Mouse (Mus musculus) c-Kit-positive CD71-negative TER-119-negative erythroid progenitor cells, embryonic 14.5 days (primary cell): ENCODE measurements around the gene Dnah17.
A peak's percentile ranks its signal among the peaks of the same experiment; 100 is the strongest.

ENCODE experiments used
- DNase-seq: peaks from one replicate; pipeline ENCODE4 v3.0.0-alpha.2; 2013; ENCODE audit warnings: low read depth

The Dnah17 gene

GRCm38 (mm10) chr11:118143731-118144130, 13.3 kb upstream of the Dnah17 start:
- no peak for DNase-seq

GRCm38 (mm10) chr11:118142547-118143165, 12.2 kb upstream of the Dnah17 start:
- no peak for DNase-seq

- DNase-seq = no peak
Observed at GRCm38 (mm10) chr11:118140771-118141565, 10.5 kb upstream of the Dnah17 start.

DNA sequence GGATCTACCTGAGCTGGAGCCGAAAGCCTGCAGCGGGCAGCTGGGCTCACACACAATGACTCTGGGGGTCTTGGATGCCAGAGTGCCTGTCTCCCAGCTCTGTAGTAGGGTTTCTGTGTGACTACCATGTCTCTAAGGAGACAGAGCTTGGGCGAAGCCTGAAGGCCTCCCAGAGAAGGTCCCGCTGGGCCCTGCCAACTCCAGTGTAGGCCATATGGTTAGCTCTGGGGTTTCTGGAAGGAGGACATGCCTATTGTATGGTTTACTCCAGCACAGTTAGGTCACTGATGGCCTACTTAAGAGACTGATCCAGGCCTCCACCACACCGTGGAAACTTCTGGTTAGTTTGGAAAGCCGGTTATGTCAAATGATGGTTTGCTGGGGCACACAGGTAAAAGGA, 7.9 kb upstream of the Dnah17 start:
- DNase-seq = no peak

DNA sequence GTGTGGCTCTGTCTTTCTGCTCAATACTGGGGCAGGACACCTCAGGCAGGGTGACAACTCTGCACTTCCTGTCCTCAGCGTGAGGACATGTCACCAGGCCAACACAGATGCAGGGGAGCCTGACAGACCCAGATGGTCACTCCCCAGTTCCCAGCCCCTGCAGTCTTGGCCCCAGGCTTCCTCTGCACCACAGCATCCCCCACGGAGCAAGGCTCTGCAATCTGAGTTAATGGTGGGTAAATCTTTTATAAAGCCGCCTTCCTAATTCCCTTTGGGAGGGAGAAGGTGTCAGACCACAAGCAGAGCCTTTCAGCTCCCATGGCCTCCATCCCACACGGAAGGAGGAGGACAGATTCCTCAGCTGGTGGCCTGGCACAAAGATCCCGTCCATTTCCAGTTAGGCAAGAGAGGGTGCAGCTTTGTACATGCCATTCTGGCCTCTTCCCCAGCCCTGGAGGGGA, 5.8 kb upstream of the Dnah17 start:
- no peak for DNase-seq

GRCm38 (mm10) chr11:118135271-118135670, 4.8 kb upstream of the Dnah17 start:
- DNase-seq = no peak

- no peak for DNase-seq
Observed at GRCm38 (mm10) chr11:118133752-118134169, 3.3 kb upstream of the Dnah17 start.

- DNase-seq = no peak
Observed at GRCm38 (mm10) chr11:118133133-118133751, 2.8 kb upstream of the Dnah17 start.

GRCm38 (mm10) chr11:118132136-118132535, 1.7 kb upstream of the Dnah17 start:
- no peak for DNase-seq

- DNase-seq = no peak
Observed at GRCm38 (mm10) chr11:118129812-118130211, 622 bp downstream of the Dnah17 start.

DNA sequence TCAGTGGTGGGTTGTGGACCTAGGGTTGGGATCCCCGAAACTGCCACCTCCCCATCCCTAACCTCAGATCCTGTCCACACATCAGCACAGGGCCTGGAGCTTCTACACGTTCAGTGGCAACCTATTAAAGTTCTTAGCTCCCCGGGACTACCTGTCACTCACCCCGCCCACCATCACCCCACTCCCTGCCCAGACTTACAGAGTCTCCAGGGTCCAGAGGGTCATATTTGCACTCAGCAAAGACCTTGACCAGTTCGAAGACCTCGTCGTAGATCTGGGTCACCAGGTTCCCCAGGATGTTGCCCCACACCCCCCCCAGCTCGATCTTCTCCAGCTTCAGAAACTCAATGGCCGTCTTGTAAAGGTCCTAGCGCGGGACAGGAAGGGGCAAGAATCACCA, 8.8 kb downstream of the Dnah17 start:
- DNase-seq = no peak

DNA sequence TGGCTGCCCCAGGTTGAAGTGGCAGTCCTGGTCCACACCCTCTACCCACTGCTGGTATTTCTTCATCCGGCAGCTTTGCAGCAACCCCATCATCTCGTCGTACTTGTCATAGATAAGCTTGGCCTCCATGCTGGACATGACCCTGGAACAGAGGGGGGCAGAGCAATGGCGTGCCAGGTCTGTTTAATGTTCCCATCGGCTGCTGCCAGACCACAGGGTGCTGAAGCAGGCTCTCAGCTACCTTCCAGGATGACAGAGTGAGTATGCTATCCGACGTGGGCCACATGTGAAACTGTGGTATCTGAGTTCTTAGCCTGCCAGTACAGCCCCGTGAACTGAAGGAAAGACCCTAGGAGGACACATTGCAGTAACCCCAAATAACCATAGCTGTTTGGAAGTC, 11.7 kb downstream of the Dnah17 start:
- no peak for DNase-seq

DNA sequence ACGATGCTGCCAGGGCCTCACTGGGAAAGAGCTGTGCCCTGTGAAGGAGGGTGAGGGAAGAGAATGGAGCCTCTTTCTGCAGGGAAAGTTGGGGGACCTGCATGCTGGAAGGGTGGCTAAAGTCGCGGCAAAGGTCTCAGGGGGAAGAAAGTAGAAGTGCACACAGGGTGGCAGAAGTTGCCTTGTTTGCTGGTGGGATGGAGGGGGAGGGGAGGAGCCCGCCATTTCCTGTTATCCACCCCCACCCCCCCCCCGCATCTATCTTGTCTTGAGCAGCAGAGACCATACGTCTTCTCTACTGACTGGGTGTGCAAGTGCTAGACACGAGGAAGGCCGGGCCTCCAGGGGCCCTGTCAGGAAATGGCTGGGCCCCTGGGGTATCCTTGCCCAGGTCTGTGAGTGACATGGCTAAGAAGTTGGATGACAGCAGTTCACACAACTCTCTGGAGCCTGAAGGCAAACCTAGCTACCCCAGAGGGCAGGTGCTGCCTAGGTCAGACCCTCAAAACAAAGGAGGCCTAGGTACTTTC, 15.8 kb downstream of the Dnah17 start:
- DNase-seq = no peak

DNA sequence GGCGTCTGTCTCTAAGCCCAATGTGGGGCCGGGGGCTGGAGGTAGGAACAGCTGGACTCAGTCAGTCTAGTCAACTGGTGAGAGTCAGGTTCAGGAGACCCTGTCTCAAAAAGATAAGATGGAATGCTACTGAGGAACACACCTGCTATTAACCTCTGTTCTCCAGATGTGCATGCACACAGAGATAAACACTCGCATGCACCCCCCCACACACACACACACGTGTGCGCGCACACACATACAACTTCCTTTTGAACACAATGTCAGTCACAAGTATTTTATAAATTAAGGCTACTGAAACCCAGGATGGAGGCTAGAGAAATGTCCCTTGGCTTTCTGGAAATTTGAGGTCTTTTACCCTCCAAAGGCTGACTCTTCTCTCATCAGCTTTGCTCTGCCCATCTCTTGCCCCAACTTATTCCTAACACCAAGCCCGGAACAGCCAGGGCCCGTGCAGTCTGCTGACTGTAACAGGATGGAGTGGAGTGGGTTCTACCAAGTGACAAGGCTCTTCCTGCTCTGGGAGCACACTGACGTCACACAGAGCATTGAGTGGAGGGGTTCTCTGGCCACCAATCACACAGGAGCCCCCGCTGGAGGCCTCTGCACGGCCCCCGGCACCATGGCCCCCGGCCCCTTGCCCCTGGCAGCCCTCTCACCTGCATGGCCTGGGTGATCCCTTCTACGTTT, 16.8 kb downstream of the Dnah17 start:
- DNase-seq = no peak

DNA sequence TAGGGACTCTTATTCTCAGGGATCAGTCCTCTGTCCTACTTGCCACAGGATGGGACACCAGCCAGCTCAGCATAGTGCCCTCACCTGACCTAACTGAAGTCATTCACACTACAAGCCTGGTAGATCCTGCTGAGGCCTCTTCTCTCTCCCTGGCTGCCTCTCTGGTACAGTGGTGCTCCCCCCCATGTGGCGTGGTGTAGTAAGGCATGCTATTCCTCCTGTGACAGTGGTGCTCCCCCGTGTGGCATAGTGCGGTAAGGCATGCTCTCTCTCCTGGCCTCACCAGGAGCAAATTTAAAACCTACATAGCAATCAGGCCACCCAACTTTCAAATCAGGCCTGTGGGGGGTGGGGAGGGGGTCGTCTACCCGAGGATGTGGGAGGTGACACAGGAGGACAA, 26.4 kb downstream of the Dnah17 start:
- peak; percentile 68 for DNase-seq

DNA sequence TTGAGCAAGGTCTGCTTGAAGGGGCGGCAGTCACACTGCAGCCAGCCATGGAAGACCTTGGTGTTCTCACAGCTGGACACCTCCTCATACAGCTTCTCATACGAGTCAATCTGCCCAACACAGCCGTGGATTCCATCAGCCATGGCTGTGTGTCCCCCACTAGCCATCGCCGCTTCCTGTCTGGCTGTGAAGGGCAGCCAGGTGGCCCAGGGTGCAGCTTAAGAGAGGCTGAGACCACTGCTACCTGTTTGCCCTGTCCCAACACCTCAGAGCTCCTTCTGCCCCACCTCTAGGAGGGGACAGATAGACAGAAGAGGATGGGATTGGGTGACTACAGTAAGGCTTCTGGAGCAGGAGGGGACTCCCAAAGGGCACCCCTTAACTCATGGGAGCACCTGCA, 27.1 kb downstream of the Dnah17 start:
- no peak for DNase-seq

- peak; percentile 79 for DNase-seq
Observed at GRCm38 (mm10) chr11:118102838-118103237, 27.6 kb downstream of the Dnah17 start.

GRCm38 (mm10) chr11:118101133-118101532, 29.3 kb downstream of the Dnah17 start:
- DNase-seq = no peak

DNA sequence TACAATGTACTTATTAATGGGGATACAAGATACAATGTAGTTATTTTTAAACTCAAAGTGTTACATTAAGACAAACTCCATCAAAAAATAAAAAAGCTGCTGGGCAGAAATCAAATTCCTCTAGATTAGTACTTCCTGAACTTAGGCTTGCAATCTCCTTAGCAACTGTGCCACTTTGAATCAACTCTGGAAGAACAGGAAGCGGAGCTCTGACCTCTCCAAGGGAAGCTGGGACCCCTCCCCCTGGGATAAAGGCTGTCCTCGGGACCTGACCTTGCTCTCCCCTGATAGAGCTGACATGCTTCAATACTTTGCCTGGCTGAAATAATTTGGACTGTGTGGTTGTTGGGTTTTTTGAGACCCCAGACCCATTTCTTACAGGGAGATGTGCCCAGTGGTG, 33.7 kb downstream of the Dnah17 start:
- DNase-seq = no peak

- no peak for DNase-seq
Observed at GRCm38 (mm10) chr11:118095004-118095403, 35.4 kb downstream of the Dnah17 start.

DNA sequence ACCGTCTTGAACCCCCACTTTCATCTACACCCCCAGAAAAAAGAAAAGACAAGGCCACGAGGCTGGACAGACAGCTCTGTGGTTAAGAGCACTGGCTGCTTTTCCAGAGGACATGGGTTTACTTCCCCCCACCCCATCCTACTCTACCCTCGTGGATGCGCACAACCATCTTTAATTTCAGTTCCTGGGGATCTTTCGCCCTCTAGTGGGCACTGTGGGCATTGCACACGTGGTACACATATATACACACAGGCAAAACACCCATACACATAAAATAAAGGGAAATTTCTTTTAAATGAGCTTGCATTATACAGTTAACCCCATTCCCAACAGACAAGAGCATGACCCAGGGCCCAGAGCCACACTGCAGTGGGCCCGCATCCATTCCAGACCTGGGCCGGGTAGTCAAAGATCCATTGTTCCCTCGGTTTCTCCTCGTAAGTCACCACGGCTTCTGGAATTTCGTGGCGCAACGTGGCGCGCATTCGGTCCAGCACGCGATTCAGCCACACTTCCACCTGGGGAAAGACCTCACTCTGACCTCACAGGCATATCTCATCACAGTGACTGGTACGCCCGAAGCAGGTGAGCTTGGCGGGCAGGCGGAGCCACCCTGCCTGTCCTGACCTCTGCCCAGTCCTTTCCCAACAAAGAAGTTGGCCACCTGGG, 39.3 kb downstream of the Dnah17 start:
- DNase-seq = no peak

DNA sequence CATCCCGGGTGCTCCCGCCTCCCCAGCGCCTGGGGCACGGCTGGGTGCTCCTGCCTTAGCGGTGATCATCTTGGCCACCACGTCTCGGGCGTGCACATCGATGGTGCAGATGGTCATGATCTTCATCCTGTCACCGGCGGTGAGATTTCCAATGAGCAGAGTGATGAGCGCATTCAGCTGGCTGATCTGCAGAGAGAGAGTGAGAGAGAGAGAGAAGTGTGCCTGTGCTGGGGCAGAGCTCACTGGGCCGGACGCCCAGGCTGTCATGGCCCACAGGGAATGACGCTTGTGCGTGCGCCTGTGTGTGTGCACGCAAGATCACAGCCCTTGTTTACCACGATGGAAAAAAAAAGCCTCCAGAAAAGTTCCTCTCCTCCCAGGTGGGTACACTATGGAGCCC, 41.5 kb downstream of the Dnah17 start:
- DNase-seq = no peak
